Mouse (Mus musculus): Measurements from ENCODE around the gene Gm28374. TPM values are rescaled to one million over a fixed set of nuclear protein-coding genes. Genes with fewer than 3 reads are reported as not detected.

Gm28374 gene
- polyA plus RNA-seq, 1 experiment from 2014 or later: 2.0 TPM

- H3K27ac ChIP-seq (replicated peaks): peak overlapping the region; percentile 94
- peaks cover 45% of the 10 kb centered on the region for H3K4me1 ChIP-seq
- H3K27me3 ChIP-seq (replicated peaks; ENCODE audit: low read depth, poor library complexity, severe bottlenecking): no peaks in the 10 kb centered on the region
- H3K36me3 ChIP-seq (replicated peaks): peaks cover 38% of the 10 kb centered on the region
- DNase-seq (ENCODE audit: low spot score): peak; percentile 56
- WGBS: 3% methylated on average over 44 of the region's 44 CpGs
- no peaks in the 10 kb centered on the region for H3K9me3 ChIP-seq
- peak overlapping the region; percentile 94 for H3K4me3 ChIP-seq
These were observed 20.3 kb downstream of the Gm28374 start for GRCm38 (mm10) chr19:6061641-6062302.

GRCm38 (mm10) chr19:6061021-6061533, 21.0 kb downstream of the Gm28374 start, which contains the start of gene Znhit2:
Gene Znhit2 (plus strand): TSS chr19:6061192.
- WGBS: under 1% methylated on average over 58 of the region's 58 CpGs
- peaks cover 41% of the 10 kb centered on the region for H3K36me3 ChIP-seq (replicated peaks)

GRCm38 (mm10) chr19:6058966-6059365, 23.1 kb downstream of the Gm28374 start:
- WGBS: 86% methylated on average over 5 of the region's 5 CpGs

More at GRCm38 (mm10) chr19:6061021-6061533, 21.0 kb downstream of the Gm28374 start, which contains the start of gene Znhit2:
- Histone ChIP-seq H3K9me3 (no peaks in the 10 kb centered on the region), H3K27ac (replicated peaks) (peak within 1 kb of the TSS; percentile 94), H3K4me3 (peak within 1 kb of the TSS; percentile 94), H3K4me1 (peaks cover 45% of the 10 kb centered on the region), H3K27me3 (replicated peaks; ENCODE audit: low read depth, poor library complexity, severe bottlenecking) (no peaks in the 10 kb centered on the region)
- peak; percentile 93 for DNase-seq (ENCODE audit: low spot score)

GRCm38 (mm10) chr19:6058513-6058912, 23.5 kb downstream of the Gm28374 start:
- peak overlapping the region; percentile 70 for H3K4me3 ChIP-seq
- no peak for DNase-seq (ENCODE audit: low spot score)
- peaks cover 61% of the 10 kb centered on the region for H3K36me3 ChIP-seq (replicated peaks)
- H3K9me3 ChIP-seq: no peaks in the 10 kb centered on the region
- H3K4me1 ChIP-seq: peaks cover 45% of the 10 kb centered on the region
- no peaks in the 10 kb centered on the region for H3K27me3 ChIP-seq (replicated peaks; ENCODE audit: low read depth, poor library complexity, severe bottlenecking)
- peak overlapping the region; percentile 90 for H3K27ac ChIP-seq (replicated peaks)
- WGBS: 36% methylated on average over 5 of the region's 5 CpGs

More at GRCm38 (mm10) chr19:6058966-6059365, 23.1 kb downstream of the Gm28374 start:
- Histone ChIP-seq H3K4me3 (peak overlapping the region; percentile 70), H3K27ac (replicated peaks) (no peak overlapping the region), H3K4me1 (peaks cover 45% of the 10 kb centered on the region), H3K27me3 (replicated peaks; ENCODE audit: low read depth, poor library complexity, severe bottlenecking) (no peaks in the 10 kb centered on the region), H3K9me3 (no peaks in the 10 kb centered on the region), H3K36me3 (replicated peaks) (peaks cover 61% of the 10 kb centered on the region)
- DNase-seq (ENCODE audit: low spot score): no peak

- Histone ChIP-seq H3K36me3 (replicated peaks) (peaks cover 61% of the 10 kb centered on the region), H3K9me3 (no peaks in the 10 kb centered on the region), H3K27me3 (replicated peaks; ENCODE audit: low read depth, poor library complexity, severe bottlenecking) (no peaks in the 10 kb centered on the region), H3K4me3 (peak within 1 kb of the TSS; percentile 70), H3K4me1 (peaks cover 37% of the 10 kb centered on the region), H3K27ac (replicated peaks) (peak within 1 kb of the TSS; percentile 90)
- peak; percentile 99 for DNase-seq (ENCODE audit: low spot score)
- under 1% methylated on average over 63 of the region's 63 CpGs for WGBS
These were observed 24.6 kb downstream of the Gm28374 start, which contains the start of the genes Mrpl49 and Fau for GRCm38 (mm10) chr19:6057313-6058096. Gene Mrpl49 (minus strand): TSS chr19:6057785. Gene Fau (plus strand): TSS chr19:6057844.

- H3K9me3 ChIP-seq: no peaks in the 10 kb centered on the region
- no peak for DNase-seq (ENCODE audit: low spot score)
- no peak overlapping the region for H3K27ac ChIP-seq (replicated peaks)
- peaks cover 65% of the 10 kb centered on the region for H3K36me3 ChIP-seq (replicated peaks)
- peaks cover 29% of the 10 kb centered on the region for H3K4me1 ChIP-seq
- peak overlapping the region; percentile 70 for H3K4me3 ChIP-seq
- 70% methylated on average over 4 of the region's 4 CpGs for WGBS
- no peaks in the 10 kb centered on the region for H3K27me3 ChIP-seq (replicated peaks; ENCODE audit: low read depth, poor library complexity, severe bottlenecking)
These were observed 25.4 kb downstream of the Gm28374 start for GRCm38 (mm10) chr19:6056696-6057095.

- Histone ChIP-seq H3K36me3 (replicated peaks) (peaks cover 79% of the 10 kb centered on the region), H3K27me3 (replicated peaks; ENCODE audit: low read depth, poor library complexity, severe bottlenecking) (no peaks in the 10 kb centered on the region), H3K9me3 (no peaks in the 10 kb centered on the region), H3K27ac (replicated peaks) (no peak overlapping the region), H3K4me3 (no peak overlapping the region), H3K4me1 (peaks cover 20% of the 10 kb centered on the region)
- 86% methylated on average over 5 of the region's 5 CpGs for WGBS
- no peak for DNase-seq (ENCODE audit: low spot score)
These were observed 27.8 kb downstream of the Gm28374 start for GRCm38 (mm10) chr19:6054296-6054695.

GRCm38 (mm10) chr19:6052516-6052915, 29.5 kb downstream of the Gm28374 start:
- H3K4me3 ChIP-seq: no peak overlapping the region
- DNase-seq (ENCODE audit: low spot score): no peak
- 91% methylated on average over 7 of the region's 7 CpGs for WGBS
- peaks cover 85% of the 10 kb centered on the region for H3K36me3 ChIP-seq (replicated peaks)
- H3K4me1 ChIP-seq: peaks cover 24% of the 10 kb centered on the region
- H3K9me3 ChIP-seq: no peaks in the 10 kb centered on the region
- H3K27me3 ChIP-seq (replicated peaks; ENCODE audit: low read depth, poor library complexity, severe bottlenecking): no peaks in the 10 kb centered on the region
- H3K27ac ChIP-seq (replicated peaks): no peak overlapping the region

- Histone ChIP-seq H3K9me3 (no peaks in the 10 kb centered on the region), H3K4me1 (peaks cover 26% of the 10 kb centered on the region), H3K4me3 (peak overlapping the region; percentile 82; the same call in 1 of the 2 replicates), H3K27ac (replicated peaks) (no peak overlapping the region), H3K27me3 (replicated peaks; ENCODE audit: low read depth, poor library complexity, severe bottlenecking) (no peaks in the 10 kb centered on the region), H3K36me3 (replicated peaks) (peaks cover 60% of the 10 kb centered on the region)
- no peak for DNase-seq (ENCODE audit: low spot score)
- WGBS: 87% methylated on average over 11 of the region's 11 CpGs
These were observed 33.2 kb downstream of the Gm28374 start for GRCm38 (mm10) chr19:6048681-6049410.

GRCm38 (mm10) chr19:6047899-6048166, 34.2 kb downstream of the Gm28374 start:
- peaks cover 26% of the 10 kb centered on the region for H3K4me1 ChIP-seq
- peak overlapping the region; percentile 82 for H3K4me3 ChIP-seq
- no peak overlapping the region; the same call in 1 of the 2 replicates for H3K27ac ChIP-seq (replicated peaks)
- H3K36me3 ChIP-seq (replicated peaks): peaks cover 50% of the 10 kb centered on the region
- WGBS: 90% methylated on average over 8 of the region's 8 CpGs
- H3K27me3 ChIP-seq (replicated peaks; ENCODE audit: low read depth, poor library complexity, severe bottlenecking): no peaks in the 10 kb centered on the region
- no peaks in the 10 kb centered on the region for H3K9me3 ChIP-seq
- DNase-seq (ENCODE audit: low spot score): no peak

GRCm38 (mm10) chr19:6047154-6047898, 34.7 kb downstream of the Gm28374 start:
- Histone ChIP-seq H3K36me3 (replicated peaks) (peaks cover 45% of the 10 kb centered on the region), H3K4me3 (peak overlapping the region; percentile 82), H3K27ac (replicated peaks) (peak overlapping the region; percentile 99), H3K27me3 (replicated peaks; ENCODE audit: low read depth, poor library complexity, severe bottlenecking) (no peaks in the 10 kb centered on the region), H3K4me1 (peaks cover 26% of the 10 kb centered on the region), H3K9me3 (no peaks in the 10 kb centered on the region)
- 2% methylated on average over 44 of the region's 44 CpGs for WGBS
- no peak for DNase-seq (ENCODE audit: low spot score)
